Comparison of ENCODE assay signal across 8 mouse cellular contexts in the genomic region with DNA sequence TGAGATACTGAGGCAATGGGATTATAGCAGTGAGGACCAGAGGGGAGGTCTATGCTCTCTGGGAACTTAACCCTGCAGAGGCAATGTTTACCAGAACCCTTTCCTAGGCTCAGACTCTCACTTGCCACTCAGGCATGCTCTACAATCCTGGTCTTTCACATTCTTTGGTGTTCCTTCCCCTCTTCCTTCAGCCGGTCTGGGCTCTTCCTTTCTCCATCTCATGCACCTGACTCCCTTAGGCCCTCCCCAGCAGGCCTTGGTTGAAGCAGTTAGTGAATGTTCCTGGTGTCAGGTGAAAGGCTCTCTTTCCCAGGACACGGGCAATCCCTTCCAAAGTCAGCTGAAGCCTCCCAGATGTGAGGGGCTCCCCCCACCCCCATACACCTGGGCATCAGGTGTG. TPM values are rescaled to one million over a fixed set of nuclear protein-coding genes. Genes with fewer than 3 reads are reported as not detected.
DNase-seq lines count a peak whose midpoint lies in the region; ATAC-seq and TF ChIP-seq lines count a peak whose summit lies in the region.

A gene (plus strand): TSS at position 301 of the 400 bp plus-strand sequence.

- DNase-seq in left cerebral cortex, adult 18-20 months (ENCODE audit: low spot score in 2 of 2), result no peak
- no peak for DNase-seq in left cerebral cortex, adult 11 months (ENCODE audit: low spot score)
- no peak for DNase-seq in layer of hippocampus, postnatal 14 days (ENCODE audit: low spot score in 2 of 2)
- DNase-seq in midbrain, embryonic 14.5 days, result no peak
- no peak for DNase-seq in cerebellum, postnatal 10 days
- no peak for DNase-seq in ovary, postnatal 14 days (ENCODE audit: low spot score)

- H3K4me1 ChIP-seq in bone marrow, adult 2 months (ENCODE audit: control insufficient read depth, insufficient read depth, low read length), result peaks cover 1% of the 10 kb centered on the region; the same call in 1 of the 2 replicates
- peaks cover 22% of the 10 kb centered on the region for H3K4me1 ChIP-seq in midbrain, embryonic 14.5 days (ENCODE audit: control insufficient read depth, insufficient read depth, low read length)

- WGBS in bone marrow, adult 2 months, result 0% methylated on average over 2 of the region's 2 CpGs
- 5% methylated on average over 2 of the region's 2 CpGs for WGBS in midbrain, embryonic 14.5 days

- no peaks in the 10 kb centered on the region for H3K9me3 ChIP-seq in midbrain, embryonic 14.5 days (ENCODE audit: control insufficient read depth, low read length)

- H3K36me3 ChIP-seq in midbrain, embryonic 14.5 days (ENCODE audit: control insufficient read depth, insufficient read depth, low read length), result peaks cover 32% of the 10 kb centered on the region

- peak within 1 kb of the TSS; percentile 95 for H3K27ac ChIP-seq in bone marrow, adult 2 months (ENCODE audit: control insufficient read depth, insufficient read depth, low read depth, low read length, poor library complexity)
- H3K27ac ChIP-seq in midbrain, embryonic 14.5 days (replicated peaks; ENCODE audit: low read depth, low read length), result peak within 1 kb of the TSS; percentile 86

- peak within 1 kb of the TSS; percentile 86 for H3K9ac ChIP-seq in midbrain, embryonic 14.5 days (replicated peaks; ENCODE audit: low read length)

- H3K4me2 ChIP-seq in midbrain, embryonic 14.5 days (ENCODE audit: low read length), result peak within 1 kb of the TSS; percentile 99

- H3K4me3 ChIP-seq in bone marrow, adult 2 months (replicated peaks; ENCODE audit: control insufficient read depth, low read depth, low read length), result peak within 1 kb of the TSS; percentile 98
- peak within 1 kb of the TSS; percentile 77 for H3K4me3 ChIP-seq in midbrain, embryonic 14.5 days (replicated peaks; ENCODE audit: low read depth, low read length)

- H3K27me3 ChIP-seq in midbrain, embryonic 14.5 days (ENCODE audit: control insufficient read depth, insufficient read depth, low read length), result no peaks in the 10 kb centered on the region

- TF ChIP-seq CTCF in bone marrow, adult 2 months (IDR thresholded peaks at IDR 0.05; ENCODE audit: control insufficient read depth, insufficient read depth, low read length), result no peak

- ATAC-seq in granulocyte monocyte progenitor cell, adult 5-6 weeks (replicated peaks; ENCODE audit: poor library complexity, severe bottlenecking), result no peak
- no peak for ATAC-seq in midbrain, embryonic 14.5 days (ENCODE audit: low FRiP score, low TSS enrichment)

- TF ChIP-seq POLR2A in bone marrow, adult 2 months (IDR thresholded peaks at IDR 0.05; ENCODE audit: borderline replicate concordance, control insufficient read depth, low read depth, low read length), result no peak

RNA-seq across cellular contexts. Expression of the gene that starts here (rescaled TPM):
- 10 to 100 TPM; 67.4 to 67.5 TPM for total RNA-seq in left cerebral cortex, adult 18-20 months (2021)
- 76.3 and 146 TPM in 2 replicates for polyA plus RNA-seq in bone marrow, adult 2 months (2011; ENCODE audit: insufficient read depth, insufficient read length, low replicate concordance, missing spikeins)
- total RNA-seq in granulocyte monocyte progenitor cell, adult 5-6 weeks (2014; fragmentation: Nextera tagmentation), result 39.1 and 49.7 TPM in 2 replicates
- 72.1 and 77.6 TPM in 2 replicates for total RNA-seq in granulocyte monocyte progenitor cell, adult 5-6 weeks (2017)
- 10 to 100 TPM; 82.3 to 87.2 TPM for total RNA-seq in layer of hippocampus, postnatal 14 days (2021)
- 122 and 165 TPM in 2 replicates for polyA plus RNA-seq in midbrain, embryonic 14.5 days (2014; fragmentation: Nextera tagmentation; extraction: Ambion mirVana)
